Mouse (Mus musculus) heart, embryonic 14.5 days (tissue): ENCODE measurements around the gene Kif1b. TPM values are rescaled to one million over a fixed set of nuclear protein-coding genes. Genes with fewer than 3 reads are reported as not detected.
A peak's percentile ranks its signal among the peaks of the same experiment; 100 is the strongest.

ENCODE experiments used
- ATAC-seq: fragments of 200-750 bp; cut with Nextera tagmentation; 2 replicates; pipeline ENCODE4 v1.8.0; 2017; ENCODE audit warnings: low read depth, moderate TSS enrichment; ENCODE audit not compliant: insufficient number of reproducible peaks, insufficient read depth, low FRiP score
- H3K27ac ChIP-seq, 2 experiments: fragments of 200-500 bp in 1 of 2; fragments of 300-500 bp in 1 of 2; sonication (generic) in 1 of 2; replicated peaks in 1 of 2; 2 replicates each; pipeline ENCODE4 v1.5.1; 2012 to 2014; ENCODE audit warnings: low read depth in 2 of 2, low read length in 2 of 2, control low read depth in 1 of 2, mild to moderate bottlenecking in 1 of 2, mixed read lengths in 1 of 2; ENCODE audit not compliant: control insufficient read depth in 1 of 2, insufficient read depth in 1 of 2
- H3K27me3 ChIP-seq: fragments of 300-500 bp; sonication (generic); 2 replicates; pipeline ENCODE4 v1.6.1; 2014; ENCODE audit warnings: mild to moderate bottlenecking, low read length, control low read depth; ENCODE audit not compliant: control insufficient read depth, insufficient read depth
- H3K36me3 ChIP-seq: fragments of 300-500 bp; sonication (generic); 2 replicates; pipeline ENCODE4 v1.6.1; 2014; ENCODE audit warnings: mild to moderate bottlenecking, control low read depth, low read length, mixed read lengths; ENCODE audit not compliant: control insufficient read depth, insufficient read depth
- H3K4me1 ChIP-seq, 2 experiments: fragments of 200-500 bp in 1 of 2; fragments of 300-500 bp in 1 of 2; sonication (generic) in 1 of 2; 2 replicates each; pipeline ENCODE4 v1.6.1; 2012 to 2014; ENCODE audit warnings: low read length in 2 of 2, control low read depth in 1 of 2, mixed read lengths in 1 of 2; ENCODE audit not compliant: control insufficient read depth in 2 of 2, insufficient read depth in 2 of 2
- H3K4me2 ChIP-seq: fragments of 300-500 bp; sonication (generic); 2 replicates; pipeline ENCODE4 v1.6.1; 2014; ENCODE audit warnings: mild to moderate bottlenecking, low read length
- H3K4me3 ChIP-seq, 2 experiments: fragments of 200-500 bp in 1 of 2; fragments of 300-500 bp in 1 of 2; sonication (generic) in 1 of 2; 2 replicates each; pipeline ENCODE4 v1.5.1; 2012 to 2014; ENCODE audit warnings: low read length in 2 of 2, mild to moderate bottlenecking in 2 of 2, control low read depth in 1 of 2, low read depth in 1 of 2, moderate library complexity in 1 of 2; ENCODE audit not compliant: control insufficient read depth in 1 of 2, insufficient read depth in 1 of 2
- H3K9ac ChIP-seq: fragments of 300-500 bp; sonication (generic); 2 replicates; pipeline ENCODE4 v1.6.1; 2014; ENCODE audit warnings: mild to moderate bottlenecking, low read length
- H3K9me3 ChIP-seq: fragments of 300-500 bp; sonication (generic); 2 replicates; pipeline ENCODE4 v1.6.1; 2016; ENCODE audit warnings: low read length, control low read depth; ENCODE audit not compliant: control insufficient read depth
- WGBS: fragments of 180-500 bp; shearing (Covaris S2); extraction: QIAGEN DNeasy Blood & Tissue Kit; methylation state at CpG from one replicate; pipeline ENCODE4 v1.1.7; 2014; 5-methylcytosine and 5-hydroxymethylcytosine counted together
- polyA plus RNA-seq: library from polyadenylated mRNA; unstranded; fragments of >200 nt; fragmentation: Nextera tagmentation; extraction: Ambion mirVana; gene quantifications from 2 replicates; pipeline ENCODE4 v1.2.1, GENCODE M21; 2014

Kif1b gene
- polyA plus RNA-seq, 1 experiment from 2014 or later = 51.9 TPM

GRCm38 (mm10) chr4:149317387-149317786, 9.9 kb upstream of the Kif1b start:
- H3K4me2 ChIP-seq = no peak overlapping the region
- H3K36me3 ChIP-seq = no peaks in the 10 kb centered on the region
- H3K27ac ChIP-seq = no peak overlapping the region
- no peak overlapping the region for H3K4me3 ChIP-seq
- no peaks in the 10 kb centered on the region for H3K9me3 ChIP-seq
- ATAC-seq = no peak
- peaks cover 5 to 11% of the 10 kb centered on the region in 2 experiments; a peak in 2 of 4 replicates for H3K4me1 ChIP-seq
- no peaks in the 10 kb centered on the region for H3K27me3 ChIP-seq
- WGBS = 81% methylated on average over 5 of the region's 5 CpGs
- no peak overlapping the region for H3K9ac ChIP-seq

GRCm38 (mm10) chr4:149314275-149314837, 6.9 kb upstream of the Kif1b start:
- H3K27me3 ChIP-seq = no peaks in the 10 kb centered on the region
- WGBS = 92% methylated on average over 11 of the region's 11 CpGs
- H3K36me3 ChIP-seq = no peaks in the 10 kb centered on the region
- peaks cover 7 to 9% of the 10 kb centered on the region in 2 experiments; a peak in 3 of 4 replicates for H3K4me1 ChIP-seq
- H3K9me3 ChIP-seq = no peaks in the 10 kb centered on the region
- H3K9ac ChIP-seq = no peak overlapping the region
- no peak for ATAC-seq
- H3K4me2 ChIP-seq = no peak overlapping the region
- H3K27ac ChIP-seq = no peak overlapping the region
- no peak overlapping the region for H3K4me3 ChIP-seq

GRCm38 (mm10) chr4:149313558-149314253, 6.2 kb upstream of the Kif1b start:
- no peak for ATAC-seq
- Histone ChIP-seq H3K4me1 (peaks cover 5 to 6% of the 10 kb centered on the region in 2 experiments; a peak in 3 of 4 replicates), H3K9me3 (no peaks in the 10 kb centered on the region), H3K36me3 (no peaks in the 10 kb centered on the region), H3K27me3 (no peaks in the 10 kb centered on the region), H3K27ac (no peak overlapping the region), H3K4me3 (no peak overlapping the region), H3K4me2 (no peak overlapping the region), H3K9ac (no peak overlapping the region)
- WGBS = 68% methylated on average over 12 of the region's 12 CpGs

GRCm38 (mm10) chr4:149311996-149312395, 4.5 kb upstream of the Kif1b start:
- Histone ChIP-seq H3K4me3 (no peak overlapping the region), H3K27ac (no peak overlapping the region), H3K36me3 (no peaks in the 10 kb centered on the region), H3K27me3 (no peaks in the 10 kb centered on the region), H3K9me3 (no peaks in the 10 kb centered on the region), H3K4me1 (peaks cover 6 to 11% of the 10 kb centered on the region in 2 experiments; a peak in 3 of 4 replicates), H3K4me2 (no peak overlapping the region), H3K9ac (no peak overlapping the region)
- no peak for ATAC-seq
- WGBS = 88% methylated on average over 5 of the region's 5 CpGs

GRCm38 (mm10) chr4:149308491-149308820, 963 bp upstream of the Kif1b start:
- Histone ChIP-seq H3K4me1 (peaks cover 3 to 28% of the 10 kb centered on the region in 2 experiments), H3K9ac (peak overlapping the region; percentile 77), H3K4me2 (peak overlapping the region; percentile 84), H3K36me3 (no peaks in the 10 kb centered on the region), H3K27ac (peak overlapping the region; percentile 87 to 89; a peak in 3 of 4 replicates), H3K27me3 (no peaks in the 10 kb centered on the region), H3K9me3 (no peaks in the 10 kb centered on the region), H3K4me3 (peak overlapping the region; percentile 65 to 95)
- ATAC-seq = no peak
- 63% methylated on average over 3 of the region's 3 CpGs for WGBS

- Histone ChIP-seq H3K9ac (peak overlapping the region; percentile 98), H3K4me2 (peak overlapping the region; percentile 75)
- under 1% methylated on average over 49 of the region's 83 CpGs for WGBS
Measured at GRCm38 (mm10) chr4:149306712-149307595, 539 bp downstream of the Kif1b start.

More at GRCm38 (mm10) chr4:149306712-149307595, 539 bp downstream of the Kif1b start:
- Histone ChIP-seq H3K9me3 (no peaks in the 10 kb centered on the region), H3K36me3 (no peaks in the 10 kb centered on the region), H3K27ac (peak overlapping the region; percentile 89 to 96), H3K27me3 (no peaks in the 10 kb centered on the region), H3K4me3 (peak overlapping the region; percentile 82 to 95), H3K4me1 (peaks cover 5 to 40% of the 10 kb centered on the region in 2 experiments)
- peak; percentile 45 for ATAC-seq
